Mouse (Mus musculus) mammary gland, adult 2 months (tissue): ENCODE data around the gene Dcn. TPM values are rescaled to one million over a fixed set of nuclear protein-coding genes. Genes with fewer than 3 reads are reported as not detected.

Experiments
- polyA plus RNA-seq: library from polyadenylated mRNA; depleted of rRNA; stranded (reverse); fragments of >200 nt; gene quantifications from 2 replicates; pipeline ENCODE4 v1.2.3, GENCODE M21; 2012; ENCODE audit warnings: low replicate concordance; rRNA removed

Gene Dcn
- polyA plus RNA-seq, result 555 and 1,355 TPM in 2 replicates

DNA sequence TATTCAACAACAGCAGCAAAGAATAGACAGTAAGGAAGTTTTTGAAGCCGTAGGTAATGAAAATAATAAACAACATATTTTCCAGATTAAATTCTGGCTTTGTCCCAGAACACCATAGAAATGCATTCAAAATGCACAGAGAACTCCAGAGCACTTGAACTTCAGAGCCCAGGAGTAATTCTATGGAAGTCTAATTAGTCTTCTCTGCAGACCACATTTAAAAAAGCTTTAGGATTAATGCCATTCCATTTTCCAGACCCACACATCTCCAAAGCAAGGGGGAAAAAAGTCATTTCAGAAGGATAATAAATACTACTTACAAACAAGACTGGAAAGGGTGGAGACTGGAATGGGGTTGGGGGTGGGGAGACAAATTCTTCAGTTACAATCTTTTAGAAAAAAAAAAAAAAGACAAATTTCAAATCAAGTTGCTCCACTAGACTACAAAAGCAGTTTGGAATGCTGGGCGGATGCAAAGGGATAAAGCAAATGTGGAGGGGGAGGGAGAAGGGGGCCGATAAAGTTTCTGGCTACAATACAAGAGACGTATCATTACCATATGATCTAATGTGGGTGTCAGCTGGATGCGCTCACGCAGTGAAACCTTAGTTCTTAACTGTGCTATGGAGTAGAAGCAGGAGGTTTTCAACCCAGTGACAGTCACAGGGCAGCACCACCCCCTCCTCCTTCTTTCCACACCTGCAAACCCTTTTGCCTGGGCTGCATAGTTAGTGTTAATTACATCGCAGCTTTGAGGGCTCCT is at the start of gene Dcn:
Gene Dcn, plus strand, starts transcription at position 606 of the 763 bp plus-strand sequence.

DNA sequence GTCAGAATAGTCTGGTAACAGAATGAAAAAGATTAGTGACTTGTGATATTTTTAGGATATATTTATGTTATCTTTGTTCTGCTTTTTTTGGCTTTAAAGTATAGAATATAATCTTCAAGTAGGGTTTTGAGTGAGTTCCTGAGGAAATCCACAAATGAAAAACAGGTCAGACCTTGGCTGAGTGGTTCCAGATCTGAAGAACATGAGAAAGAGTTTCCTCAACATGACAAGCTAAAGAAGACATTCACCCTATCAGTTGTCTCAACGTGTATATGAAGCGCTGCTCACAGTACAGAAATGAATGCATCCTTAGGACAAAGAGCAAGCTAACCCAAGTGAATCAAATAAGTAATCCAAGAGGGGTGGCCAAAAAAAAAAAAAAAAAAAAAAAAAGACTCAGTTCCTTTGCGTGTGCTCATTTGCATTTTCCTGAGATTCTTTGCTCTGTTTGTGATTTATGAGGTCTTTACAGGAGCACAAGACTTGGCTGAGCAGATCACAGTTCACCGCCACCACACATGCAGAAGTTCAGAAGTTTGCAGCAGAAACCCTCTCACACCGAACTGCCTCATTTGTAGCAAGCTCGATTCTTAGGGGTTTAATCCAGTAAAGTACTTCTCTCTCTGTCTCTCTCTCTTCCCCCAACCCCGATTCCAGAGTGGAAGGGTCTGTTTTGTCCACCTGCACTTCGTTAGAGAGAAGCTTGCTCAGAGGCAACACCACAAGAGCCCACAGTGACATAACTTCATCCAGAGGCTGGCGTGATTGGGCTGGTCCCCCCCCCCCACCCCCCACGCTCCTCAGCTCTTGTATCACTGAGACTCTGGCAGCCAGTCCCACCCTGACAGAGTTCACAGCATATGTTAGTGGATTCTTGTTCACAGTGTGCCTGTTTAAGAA is 85.8 kb downstream of the Dcn start, which contains the start of gene Lum:
Gene Lum, plus strand, starts transcription at position 172 of the 900 bp plus-strand sequence.

Other genes starting within 250 kb of the Dcn start
- 83.0 and 241 TPM in 2 replicates for gene Lum, start 85.5 kb downstream of the Dcn start, polyA plus RNA-seq
- 0.62 and 1.1 TPM in 2 replicates for gene Kera, start 127.3 kb downstream of the Dcn start, polyA plus RNA-seq
- 0.10 and 0.37 TPM in 2 replicates for gene Epyc, start 164.5 kb downstream of the Dcn start, polyA plus RNA-seq
- not detected in 2 replicates for gene Ccer1, start 213.4 kb downstream of the Dcn start, polyA plus RNA-seq
- gene C030005K15Rik, start 247.1 kb downstream of the Dcn start, polyA plus RNA-seq, result not detected in 2 replicates